Mouse (Mus musculus) cerebellum, adult 11 months (tissue): Measurements from ENCODE around the gene Sash3.

ENCODE experiments used
- DNase-seq: peaks from one replicate; pipeline ENCODE4 v3.0.0; 2022

The Sash3 gene

GRCm38 (mm10) chrX:48146262-48146661, at the start of gene Sash3:
TSS of gene Sash3 (plus strand) at chrX:48146436.
- DNase-seq, result no peak

- no peak for DNase-seq
Observed at GRCm38 (mm10) chrX:48096580-48096979, 49.7 kb upstream of the Sash3 start.

- DNase-seq, result no peak
Observed at GRCm38 (mm10) chrX:48098470-48099129, 47.6 kb upstream of the Sash3 start.

- no peak for DNase-seq
Observed at GRCm38 (mm10) chrX:48099871-48100270, 46.4 kb upstream of the Sash3 start.

GRCm38 (mm10) chrX:48103256-48103655, 43.0 kb upstream of the Sash3 start:
- no peak for DNase-seq

- DNase-seq, result peak; percentile 54
Observed at GRCm38 (mm10) chrX:48104736-48105441, 41.3 kb upstream of the Sash3 start.

GRCm38 (mm10) chrX:48106226-48106625, 40.0 kb upstream of the Sash3 start:
- DNase-seq, result no peak

- no peak for DNase-seq
Observed at GRCm38 (mm10) chrX:48108394-48109315, 37.6 kb upstream of the Sash3 start, which contains the start of gene Xpnpep2. TSS of gene Xpnpep2 (plus strand) at chrX:48108725.

GRCm38 (mm10) chrX:48109316-48109655, 37.0 kb upstream of the Sash3 start:
- DNase-seq, result no peak

- DNase-seq, result no peak
Observed at GRCm38 (mm10) chrX:48119294-48119693, 26.9 kb upstream of the Sash3 start.

GRCm38 (mm10) chrX:48124132-48125071, 21.8 kb upstream of the Sash3 start:
- DNase-seq, result peak; percentile 67

GRCm38 (mm10) chrX:48126903-48127476, 19.2 kb upstream of the Sash3 start:
- no peak for DNase-seq

GRCm38 (mm10) chrX:48127502-48128218, 18.6 kb upstream of the Sash3 start:
- no peak for DNase-seq

- no peak for DNase-seq
Observed at GRCm38 (mm10) chrX:48129167-48129566, 17.1 kb upstream of the Sash3 start.

GRCm38 (mm10) chrX:48136935-48137334, 9.3 kb upstream of the Sash3 start:
- no peak for DNase-seq

GRCm38 (mm10) chrX:48138011-48138410, 8.2 kb upstream of the Sash3 start:
- DNase-seq, result no peak

GRCm38 (mm10) chrX:48138539-48139275, 7.5 kb upstream of the Sash3 start:
- DNase-seq, result no peak

- DNase-seq, result no peak
Observed at GRCm38 (mm10) chrX:48139368-48140285, 6.6 kb upstream of the Sash3 start.

GRCm38 (mm10) chrX:48140286-48140877, 5.9 kb upstream of the Sash3 start:
- no peak for DNase-seq
